Mouse (Mus musculus) forebrain, embryonic 15.5 days (tissue): ENCODE data around the gene Hypk. TPM values are rescaled to one million over a fixed set of nuclear protein-coding genes. Genes with fewer than 3 reads are reported as not detected.
A peak's percentile ranks its signal among the peaks of the same experiment; 100 is the strongest.
"Not testable (repeated sequence)": the region's sequence is repeated elsewhere in the genome, so short reads cannot be mapped to it uniquely, and the experiment has no call there.

Source experiments
- ATAC-seq: fragments of 200-750 bp; cut with Nextera tagmentation; replicated peaks from 2 replicates; pipeline ENCODE4 v1.8.0; 2017; ENCODE audit warnings: mild to moderate bottlenecking, moderate TSS enrichment, moderate library complexity
- H3K27ac ChIP-seq: fragments of 300-500 bp; sonication (generic); replicated peaks from 2 replicates; pipeline ENCODE4 v1.5.1; 2015; ENCODE audit warnings: mild to moderate bottlenecking, inconsistent platforms
- H3K27me3 ChIP-seq: fragments of 300-500 bp; sonication (generic); 2 replicates; pipeline ENCODE4 v1.6.1; 2015; ENCODE audit warnings: inconsistent platforms
- H3K36me3 ChIP-seq: fragments of 300-500 bp; sonication (generic); 2 replicates; pipeline ENCODE4 v1.6.1; 2015; ENCODE audit warnings: mild to moderate bottlenecking, inconsistent platforms
- H3K4me1 ChIP-seq: fragments of 300-500 bp; sonication (generic); 2 replicates; pipeline ENCODE4 v1.6.1; 2015; ENCODE audit warnings: inconsistent platforms
- H3K4me2 ChIP-seq: fragments of 300-500 bp; sonication (generic); replicated peaks from 2 replicates; pipeline ENCODE4 v1.6.1; 2015; ENCODE audit warnings: mild to moderate bottlenecking, inconsistent platforms
- H3K4me3 ChIP-seq: fragments of 300-500 bp; sonication (generic); 2 replicates; pipeline ENCODE4 v1.5.1; 2015; ENCODE audit warnings: mild to moderate bottlenecking, inconsistent platforms
- H3K9ac ChIP-seq: fragments of 300-500 bp; sonication (generic); replicated peaks from 2 replicates; pipeline ENCODE4 v1.6.1; 2015; ENCODE audit warnings: mild to moderate bottlenecking, inconsistent platforms
- H3K9me3 ChIP-seq: fragments of 300-500 bp; sonication (generic); 2 replicates; pipeline ENCODE4 v1.6.1; 2016; ENCODE audit warnings: inconsistent platforms
- WGBS: fragments of 180-500 bp; shearing (Covaris S2); methylation state at CpG from one replicate; pipeline ENCODE4 v1.1.7; 2015; ENCODE audit warnings: mixed read lengths; 5-methylcytosine and 5-hydroxymethylcytosine counted together
- polyA plus RNA-seq: library from polyadenylated mRNA; unstranded; fragments of >200 nt; fragmentation: Nextera tagmentation; extraction: Ambion mirVana; gene quantifications from 2 replicates; pipeline ENCODE4 v1.2.1, GENCODE M21; 2015

Hypk gene
- polyA plus RNA-seq, 1 experiment from 2014 or later = 112 TPM

GRCm38 (mm10) chr2:121448739-121449535 lies 4.2 kb upstream of the Hypk start, which contains the start of gene Serf2:
TSS of gene Serf2 (plus strand) at chr2:121449195.
- under 1% methylated on average over 65 of the region's 74 CpGs for WGBS
- peaks cover 23% of the 10 kb centered on the region for H3K4me1 ChIP-seq
- no peaks in the 10 kb centered on the region for H3K9me3 ChIP-seq
- ATAC-seq = peak; percentile 99
- peak within 1 kb of the TSS; percentile 73 for H3K4me2 ChIP-seq
- H3K9ac ChIP-seq = peak within 1 kb of the TSS; percentile 81
- H3K27me3 ChIP-seq = no peaks in the 10 kb centered on the region
- peak within 1 kb of the TSS; percentile 69 for H3K4me3 ChIP-seq
- peak within 1 kb of the TSS; percentile 95 for H3K27ac ChIP-seq
- H3K36me3 ChIP-seq = peaks cover 16% of the 10 kb centered on the region

GRCm38 (mm10) chr2:121449545-121450011 lies 3.5 kb upstream of the Hypk start:
- Histone ChIP-seq H3K9me3 (no peaks in the 10 kb centered on the region), H3K27me3 (no peaks in the 10 kb centered on the region), H3K9ac (peak overlapping the region; percentile 81), H3K4me2 (peak overlapping the region; percentile 73), H3K27ac (peak overlapping the region; percentile 95), H3K4me1 (peaks cover 23% of the 10 kb centered on the region), H3K4me3 (peak overlapping the region; percentile 69), H3K36me3 (peaks cover 16% of the 10 kb centered on the region)
- WGBS = 1% methylated on average over 48 of the region's 54 CpGs
- peak; percentile 83 for ATAC-seq

GRCm38 (mm10) chr2:121450093-121450492 lies 3.0 kb upstream of the Hypk start:
- H3K4me2 ChIP-seq = peak overlapping the region; percentile 73
- no peaks in the 10 kb centered on the region for H3K9me3 ChIP-seq
- peak overlapping the region; percentile 95 for H3K27ac ChIP-seq
- H3K4me1 ChIP-seq = peaks cover 23% of the 10 kb centered on the region
- peak overlapping the region; percentile 81 for H3K9ac ChIP-seq
- H3K4me3 ChIP-seq = peak overlapping the region; percentile 69
- H3K36me3 ChIP-seq = peaks cover 16% of the 10 kb centered on the region
- WGBS = 3% methylated on average over 7 of the region's 7 CpGs
- H3K27me3 ChIP-seq = no peaks in the 10 kb centered on the region
- peak; percentile 8; the same call in 1 of the 2 replicates for ATAC-seq

GRCm38 (mm10) chr2:121452361-121452760 lies 729 bp upstream of the Hypk start:
- no peak overlapping the region for H3K27ac ChIP-seq
- peaks cover 16% of the 10 kb centered on the region for H3K36me3 ChIP-seq
- no peaks in the 10 kb centered on the region for H3K9me3 ChIP-seq
- ATAC-seq = no peak
- H3K4me2 ChIP-seq = no peak overlapping the region
- 88% methylated on average over 4 of the region's 4 CpGs for WGBS
- H3K9ac ChIP-seq = no peak overlapping the region
- no peak overlapping the region for H3K4me3 ChIP-seq
- peaks cover 30% of the 10 kb centered on the region for H3K4me1 ChIP-seq
- H3K27me3 ChIP-seq = no peaks in the 10 kb centered on the region

- 91% methylated on average over 6 of the region's 6 CpGs for WGBS
- no peak overlapping the region for H3K27ac ChIP-seq
- no peak overlapping the region for H3K4me3 ChIP-seq
- no peak overlapping the region for H3K4me2 ChIP-seq
- ATAC-seq = no peak
- H3K9me3 ChIP-seq = no peaks in the 10 kb centered on the region
- peaks cover 32% of the 10 kb centered on the region for H3K4me1 ChIP-seq
- peaks cover 23% of the 10 kb centered on the region for H3K36me3 ChIP-seq
- H3K27me3 ChIP-seq = no peaks in the 10 kb centered on the region
- no peak overlapping the region for H3K9ac ChIP-seq
Observed at GRCm38 (mm10) chr2:121453917-121454316, 827 bp downstream of the Hypk start.

GRCm38 (mm10) chr2:121455534-121455933 lies 2.4 kb downstream of the Hypk start:
- H3K9me3 ChIP-seq = no peaks in the 10 kb centered on the region
- no peak for ATAC-seq
- H3K27ac ChIP-seq = no peak overlapping the region
- H3K4me2 ChIP-seq = no peak overlapping the region
- peaks cover 39% of the 10 kb centered on the region for H3K36me3 ChIP-seq
- peaks cover 26% of the 10 kb centered on the region for H3K4me1 ChIP-seq
- H3K27me3 ChIP-seq = no peaks in the 10 kb centered on the region
- no peak overlapping the region for H3K4me3 ChIP-seq
- H3K9ac ChIP-seq = no peak overlapping the region
- 84% methylated on average over 5 of the region's 5 CpGs for WGBS

- Histone ChIP-seq H3K27me3 (no peaks in the 10 kb centered on the region), H3K4me1 (peaks cover 16% of the 10 kb centered on the region), H3K4me3 (peak within 1 kb of the TSS; percentile 71), H3K36me3 (peaks cover 37% of the 10 kb centered on the region), H3K9me3 (no peaks in the 10 kb centered on the region), H3K27ac (peak within 1 kb of the TSS; percentile 80), H3K4me2 (peak within 1 kb of the TSS; percentile 57), H3K9ac (peak within 1 kb of the TSS; percentile 73)
- WGBS = 3% methylated on average over 41 of the region's 41 CpGs
- peak; percentile 93 for ATAC-seq
Observed at GRCm38 (mm10) chr2:121456692-121457642, 3.9 kb downstream of the Hypk start, which contains the start of gene Serinc4. TSS of gene Serinc4 (minus strand) at chr2:121456781.

GRCm38 (mm10) chr2:121460071-121460470 lies 7.0 kb downstream of the Hypk start:
- WGBS = 68% methylated on average over 2 of the region's 2 CpGs
- Histone ChIP-seq H3K9me3 (no peaks in the 10 kb centered on the region), H3K27ac (no peak overlapping the region), H3K36me3 (peaks cover 29% of the 10 kb centered on the region), H3K4me2 (no peak overlapping the region), H3K9ac (no peak overlapping the region), H3K4me3 (no peak overlapping the region), H3K4me1 (peaks cover 16% of the 10 kb centered on the region), H3K27me3 (no peaks in the 10 kb centered on the region)
- ATAC-seq = no peak

GRCm38 (mm10) chr2:121468982-121469381 lies 15.9 kb downstream of the Hypk start:
- H3K4me1 ChIP-seq, H3K4me2 ChIP-seq, H3K27ac ChIP-seq, H3K36me3 ChIP-seq, H3K4me3 ChIP-seq, H3K9ac ChIP-seq, H3K27me3 ChIP-seq, ATAC-seq, H3K9me3 ChIP-seq: not testable (repeated sequence)
- 62% methylated on average over 3 of the region's 6 CpGs for WGBS

GRCm38 (mm10) chr2:121472783-121473182 lies 19.7 kb downstream of the Hypk start:
- ATAC-seq, H3K36me3 ChIP-seq, H3K4me2 ChIP-seq, H3K9me3 ChIP-seq, H3K9ac ChIP-seq, H3K4me1 ChIP-seq, H3K27ac ChIP-seq, H3K27me3 ChIP-seq: not testable (repeated sequence)
- H3K4me3 ChIP-seq = peak overlapping the region; percentile 70; the same call in 1 of the 2 replicates
- 100% methylated on average over 3 of the region's 3 CpGs for WGBS

- Histone ChIP-seq H3K27ac (peak within 1 kb of the TSS; percentile 80), H3K9ac (peak within 1 kb of the TSS; percentile 66), H3K4me3 (peak within 1 kb of the TSS; percentile 70), H3K4me2 (peak within 1 kb of the TSS; percentile 73)
- H3K27me3 ChIP-seq, H3K36me3 ChIP-seq, H3K4me1 ChIP-seq, H3K9me3 ChIP-seq: not testable (repeated sequence)
- WGBS = 5% methylated on average over 41 of the region's 41 CpGs
- peak; percentile 97 for ATAC-seq
Observed at GRCm38 (mm10) chr2:121473301-121474179, 20.4 kb downstream of the Hypk start, which contains the start of gene Mfap1b. TSS of gene Mfap1b (minus strand) at chr2:121474067.
